Mouse (Mus musculus): ENCODE results near the gene Igdcc3. TPM values are rescaled to one million over a fixed set of nuclear protein-coding genes. Genes with fewer than 3 reads are reported as not detected.

The Igdcc3 gene
- 0.09 TPM in 1 of 2 replicates, not detected in the other for polyA plus RNA-seq (2015; fragmentation: Nextera tagmentation; extraction: Ambion mirVana)

GRCm38 (mm10) chr9:65140936-65141305, at the start of gene Igdcc3:
Igdcc3 (plus strand) TSS chr9:65141189.
- DNase-seq (ENCODE audit: low spot score): no peak

GRCm38 (mm10) chr9:65094237-65094636, 46.8 kb upstream of the Igdcc3 start:
- DNase-seq (ENCODE audit: low spot score): no peak

- no peak for DNase-seq (ENCODE audit: low spot score)
These were observed 39.9 kb upstream of the Igdcc3 start, which contains the start of gene Igdcc4 for GRCm38 (mm10) chr9:65100991-65101685. Igdcc4 (plus strand) TSS chr9:65101486.

- no peak for DNase-seq (ENCODE audit: low spot score)
These were observed 39.2 kb upstream of the Igdcc3 start for GRCm38 (mm10) chr9:65101686-65102376.

- DNase-seq (ENCODE audit: low spot score): no peak
These were observed 38.4 kb upstream of the Igdcc3 start for GRCm38 (mm10) chr9:65102377-65103172.

GRCm38 (mm10) chr9:65103173-65103752, 37.7 kb upstream of the Igdcc3 start:
- DNase-seq (ENCODE audit: low spot score): no peak

GRCm38 (mm10) chr9:65106821-65107220, 34.2 kb upstream of the Igdcc3 start:
- DNase-seq (ENCODE audit: low spot score): no peak

- no peak for DNase-seq (ENCODE audit: low spot score)
These were observed 33.1 kb upstream of the Igdcc3 start for GRCm38 (mm10) chr9:65107893-65108292.

- no peak for DNase-seq (ENCODE audit: low spot score)
These were observed 31.6 kb upstream of the Igdcc3 start for GRCm38 (mm10) chr9:65109132-65110072.

- no peak for DNase-seq (ENCODE audit: low spot score)
These were observed 29.3 kb upstream of the Igdcc3 start for GRCm38 (mm10) chr9:65111698-65112097.

- no peak for DNase-seq (ENCODE audit: low spot score)
These were observed 27.3 kb upstream of the Igdcc3 start for GRCm38 (mm10) chr9:65113694-65114093.

- DNase-seq (ENCODE audit: low spot score): no peak
These were observed 25.1 kb upstream of the Igdcc3 start for GRCm38 (mm10) chr9:65115891-65116290.

- DNase-seq (ENCODE audit: low spot score): no peak
These were observed 23.5 kb upstream of the Igdcc3 start for GRCm38 (mm10) chr9:65117516-65117915.

GRCm38 (mm10) chr9:65120935-65121334, 20.1 kb upstream of the Igdcc3 start:
- DNase-seq (ENCODE audit: low spot score): peak; percentile 53

- no peak for DNase-seq (ENCODE audit: low spot score)
These were observed 18.4 kb upstream of the Igdcc3 start for GRCm38 (mm10) chr9:65122545-65122944.

GRCm38 (mm10) chr9:65123552-65124168, 17.3 kb upstream of the Igdcc3 start:
- peak; percentile 34 for DNase-seq (ENCODE audit: low spot score)

- peak; percentile 67 for DNase-seq (ENCODE audit: low spot score)
These were observed 12.7 kb upstream of the Igdcc3 start for GRCm38 (mm10) chr9:65128123-65128815.

GRCm38 (mm10) chr9:65131717-65132116, 9.3 kb upstream of the Igdcc3 start:
- no peak for DNase-seq (ENCODE audit: low spot score)

- peak; percentile 83 for DNase-seq (ENCODE audit: low spot score)
These were observed 7.2 kb upstream of the Igdcc3 start for GRCm38 (mm10) chr9:65133739-65134138.

Measured in thymus, postnatal 0 days (tissue).